Mouse (Mus musculus) liver, adult 2 months (tissue): ENCODE data around the gene Scg5.

Source experiments
- CTCF ChIP-seq: fragments of 200-500 bp; IDR thresholded peaks from 2 replicates; pipeline ENCODE4 v1.5.1; 2011; ENCODE audit warnings: low read depth, low read length, control low read depth
- POLR2A ChIP-seq: fragments of 200-500 bp; IDR thresholded peaks from 2 replicates; pipeline ENCODE4 v1.6.1; 2011; ENCODE audit warnings: low read length, control low read depth; ENCODE audit not compliant: insufficient read depth; ENCODE audit errors: extremely low read depth

DNA sequence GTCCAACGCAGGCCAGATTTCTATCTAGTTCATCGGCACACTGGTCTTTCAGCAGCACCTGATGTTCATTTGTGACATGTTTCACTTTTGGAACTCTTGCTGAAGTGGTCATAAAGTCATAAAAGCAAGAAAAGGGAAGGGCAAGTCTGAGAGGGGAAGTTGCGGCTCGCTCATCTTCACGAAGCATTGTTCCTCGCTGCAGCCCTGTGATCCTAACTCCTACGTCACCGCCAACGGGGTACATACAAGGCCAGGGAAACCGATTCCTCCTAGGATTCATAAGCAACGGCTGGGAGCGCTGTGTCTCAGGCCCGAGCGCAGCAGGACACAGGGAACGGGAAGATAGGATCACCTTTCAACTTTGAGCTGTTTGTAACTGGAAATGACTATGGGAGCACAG lies 8.8 kb downstream of the Scg5 start:
- TF ChIP-seq CTCF (no peak), POLR2A (no peak)
